Mouse (Mus musculus) fibroblast of lung, adult 2 months (primary cell): ENCODE measurements around the gene Fbxl5.

Experiments used
- DNase-seq: peaks from one replicate; pipeline ENCODE4 v3.0.0-alpha.2; 2011; ENCODE audit warnings: low read depth

Fbxl5 gene

GRCm38 (mm10) chr5:43821538-43821937 lies at the start of gene Fbxl5:
Gene Fbxl5, minus strand, starts transcription at chr5:43821638.
- DNase-seq, result no peak

- DNase-seq, result peak; percentile 40
These were observed 47.5 kb upstream of the Fbxl5 start for GRCm38 (mm10) chr5:43868711-43869600.

- no peak for DNase-seq
These were observed 46.8 kb upstream of the Fbxl5 start, which contains the start of gene Cd38 for GRCm38 (mm10) chr5:43868253-43868652. Gene Cd38, plus strand, starts transcription at chr5:43868553.

GRCm38 (mm10) chr5:43865316-43865715 lies 43.9 kb upstream of the Fbxl5 start:
- no peak for DNase-seq

- DNase-seq, result no peak
These were observed 42.2 kb upstream of the Fbxl5 start for GRCm38 (mm10) chr5:43863642-43864041.

- no peak for DNase-seq
These were observed 39.4 kb upstream of the Fbxl5 start for GRCm38 (mm10) chr5:43860670-43861431.

- no peak for DNase-seq
These were observed 38.7 kb upstream of the Fbxl5 start for GRCm38 (mm10) chr5:43860096-43860495.

- no peak for DNase-seq
These were observed 38.2 kb upstream of the Fbxl5 start for GRCm38 (mm10) chr5:43859663-43860062.

- DNase-seq, result no peak
These were observed 34.3 kb upstream of the Fbxl5 start for GRCm38 (mm10) chr5:43855769-43856168.

- no peak for DNase-seq
These were observed 32.5 kb upstream of the Fbxl5 start for GRCm38 (mm10) chr5:43853868-43854488.

GRCm38 (mm10) chr5:43853096-43853867 lies 31.8 kb upstream of the Fbxl5 start:
- no peak for DNase-seq

- no peak for DNase-seq
These were observed 26.8 kb upstream of the Fbxl5 start for GRCm38 (mm10) chr5:43848275-43848674.

- DNase-seq, result no peak
These were observed 26.1 kb upstream of the Fbxl5 start for GRCm38 (mm10) chr5:43847555-43847954.

- no peak for DNase-seq
These were observed 24.8 kb upstream of the Fbxl5 start for GRCm38 (mm10) chr5:43846227-43846626.

- no peak for DNase-seq
These were observed 24.2 kb upstream of the Fbxl5 start for GRCm38 (mm10) chr5:43845646-43846045.

GRCm38 (mm10) chr5:43845083-43845482 lies 23.6 kb upstream of the Fbxl5 start:
- no peak for DNase-seq

- DNase-seq, result no peak
These were observed 21.2 kb upstream of the Fbxl5 start for GRCm38 (mm10) chr5:43842576-43843155.

- DNase-seq, result no peak
These were observed 20.5 kb upstream of the Fbxl5 start for GRCm38 (mm10) chr5:43842011-43842285.

- DNase-seq, result peak; percentile 53
These were observed 19.9 kb upstream of the Fbxl5 start for GRCm38 (mm10) chr5:43841144-43842010.

- no peak for DNase-seq
These were observed 15.9 kb upstream of the Fbxl5 start for GRCm38 (mm10) chr5:43837372-43837771.

GRCm38 (mm10) chr5:43836590-43836989 lies 15.2 kb upstream of the Fbxl5 start:
- peak; percentile 40 for DNase-seq
